Mouse (Mus musculus) lung, postnatal 0 days (tissue): ENCODE results near the gene Mcoln3.
A peak's percentile ranks its signal among the peaks of the same experiment; 100 is the strongest.

ENCODE experiments used
- CTCF ChIP-seq: IDR thresholded peaks from 2 replicates; pipeline ENCODE4 v1.5.1; 2016; ENCODE audit warnings: antibody characterized with exemption, mild to moderate bottlenecking
- EP300 ChIP-seq: IDR thresholded peaks from 2 replicates; pipeline ENCODE4 v1.6.1; 2016; ENCODE audit warnings: antibody characterized with exemption, mild to moderate bottlenecking, control low read depth

GRCm38 (mm10) chr3:146177748-146178582 is 60.7 kb downstream of the Mcoln3 start:
- TF ChIP-seq CTCF (peak; percentile 80), EP300 (no peak; the same call in 1 of the 2 replicates)
